Mouse (Mus musculus) liver, embryonic 14.5 days (tissue): ENCODE measurements around the gene 0610010K14Rik.
A peak's percentile ranks its signal among the peaks of the same experiment; 100 is the strongest.

Experiments used
- CTCF ChIP-seq: IDR thresholded peaks from 2 replicates; pipeline ENCODE4 v1.5.1; 2016; ENCODE audit warnings: antibody characterized with exemption, low read depth, control low read depth
- EP300 ChIP-seq: IDR thresholded peaks from 2 replicates; pipeline ENCODE4 v1.6.1; 2016; ENCODE audit warnings: antibody characterized with exemption, low read depth

DNA sequence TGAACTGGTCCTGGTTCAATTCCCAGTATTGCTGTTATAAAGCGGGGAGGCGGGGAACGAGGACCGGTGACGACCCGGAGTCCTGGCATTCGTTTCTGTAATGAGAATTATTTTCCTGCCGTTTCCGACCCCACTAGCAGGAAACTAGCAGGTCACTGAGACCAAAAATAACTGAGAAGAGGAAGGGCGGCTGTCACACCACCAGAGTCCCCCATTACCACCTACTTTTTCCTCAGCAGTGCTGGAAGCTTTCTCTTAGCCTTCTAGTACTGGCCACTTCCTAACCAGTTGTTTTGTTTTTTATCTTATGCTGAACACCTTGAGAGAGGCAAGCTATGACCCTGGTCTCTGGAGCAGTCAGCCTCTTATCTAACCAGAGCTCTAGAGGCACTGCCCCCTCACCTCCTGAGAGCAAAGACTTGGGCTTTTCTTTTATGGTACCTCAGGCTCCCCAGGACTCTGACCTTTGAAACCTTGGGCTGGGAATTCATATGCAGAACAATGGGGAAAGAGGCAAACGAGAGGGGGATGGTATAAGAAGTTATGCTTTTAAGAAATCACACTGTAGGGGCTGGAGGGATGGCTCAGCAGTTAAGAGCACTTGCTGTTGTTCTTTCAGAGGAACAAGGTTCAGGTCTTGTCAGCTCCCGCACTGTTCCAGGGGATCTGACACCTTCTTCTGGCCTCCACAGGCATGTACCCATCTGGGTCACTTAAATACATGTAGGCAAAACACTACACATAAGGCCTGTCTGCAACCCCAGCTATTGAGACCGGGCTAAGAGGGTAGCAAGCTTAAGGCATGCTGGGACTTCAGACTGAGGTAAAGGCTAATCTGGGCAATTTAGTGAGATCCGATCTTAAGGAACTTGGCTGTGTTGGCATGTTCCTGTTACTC lies 15.9 kb downstream of the 0610010K14Rik start:
- TF ChIP-seq CTCF (no peak), EP300 (peak; percentile 84)
